Mouse (Mus musculus) ES-E14 (cell line): ENCODE measurements around the gene Igf2bp3. TPM values are rescaled to one million over a fixed set of nuclear protein-coding genes. Genes with fewer than 3 reads are reported as not detected.

ENCODE experiments used
- DNase-seq: peaks from one replicate; pipeline ENCODE4 v3.0.0-alpha.2; 2013; ENCODE audit warnings: low read depth, low spot score
- H3K27ac ChIP-seq: 2 replicates; pipeline ENCODE4 v1.5.1; 2012; ENCODE audit warnings: low read depth, mild to moderate bottlenecking, low read length, moderate library complexity, mixed read lengths; ENCODE audit not compliant: poor library complexity, insufficient read depth, severe bottlenecking
- H3K36me3 ChIP-seq: 2 replicates; pipeline ENCODE4 v1.6.1; 2012; ENCODE audit warnings: mild to moderate bottlenecking, low read length, moderate library complexity, mixed read lengths; ENCODE audit not compliant: control insufficient read depth, poor library complexity, insufficient read depth, severe bottlenecking
- H3K4me1 ChIP-seq, 2 experiments: fragments of 150-350 bp in 1 of 2; sonication (generic) in 1 of 2; 2 replicates each; pipeline ENCODE4 v1.6.1; 2012; ENCODE audit warnings: low read length in 2 of 2, mild to moderate bottlenecking in 1 of 2, mixed read lengths in 1 of 2; ENCODE audit not compliant: control insufficient read depth in 2 of 2, insufficient read depth in 2 of 2, poor library complexity in 1 of 2
- H3K4me3 ChIP-seq, 2 experiments: fragments of 150-350 bp in 1 of 2; sonication (generic) in 1 of 2; 2 replicates each; pipeline ENCODE4 v1.5.1; 2012; ENCODE audit warnings: low read length in 2 of 2, low read depth in 1 of 2, mild to moderate bottlenecking in 1 of 2, mixed read lengths in 1 of 2; ENCODE audit not compliant: insufficient read depth in 1 of 2, poor library complexity in 1 of 2, severe bottlenecking in 1 of 2
- H3K9ac ChIP-seq: 2 replicates; pipeline ENCODE4 v1.6.1; 2012; ENCODE audit warnings: low read depth, mild to moderate bottlenecking, low read length, mixed read lengths; ENCODE audit not compliant: poor library complexity, insufficient read depth, severe bottlenecking
- H3K9me3 ChIP-seq: fragments of 150-350 bp; sonication (generic); 2 replicates; pipeline ENCODE4 v1.6.1; 2012; ENCODE audit warnings: low read depth, mild to moderate bottlenecking, low read length; ENCODE audit not compliant: control insufficient read depth, insufficient read depth
- CHD2 ChIP-seq: IDR thresholded peaks from 2 replicates; pipeline ENCODE4 v1.6.1; 2014; ENCODE audit warnings: mild to moderate bottlenecking, low read depth, low read length, inconsistent platforms
- HCFC1 ChIP-seq: IDR thresholded peaks from 2 replicates; pipeline ENCODE4 v1.6.1; 2012; ENCODE audit warnings: low read length, inconsistent platforms, borderline replicate concordance; ENCODE audit not compliant: insufficient read depth
- MAFK ChIP-seq: IDR thresholded peaks from 2 replicates; pipeline ENCODE4 v1.6.1; 2014; ENCODE audit warnings: mild to moderate bottlenecking, low read depth, low read length, inconsistent platforms; ENCODE audit not compliant: insufficient read depth
- ZC3H11A ChIP-seq: IDR thresholded peaks from 2 replicates; pipeline ENCODE4 v1.6.1; 2012; ENCODE audit warnings: low read depth, mild to moderate bottlenecking, inconsistent platforms, low read length, borderline replicate concordance
- ZNF384 ChIP-seq: IDR thresholded peaks from 2 replicates; pipeline ENCODE4 v1.6.1; 2012; ENCODE audit warnings: low read depth, low read length, inconsistent platforms
- in situ Hi-C, 2 experiments: fragments of 600-800 bp; cut with MboI; formaldehyde crosslinking; loops; one replicate each; pipeline ENCODE4 v1.15.1; 2025; ENCODE audit warnings: low sequenced_read_pairs in 2 of 2, inconsistent platforms in 1 of 2; ENCODE audit not compliant: unreplicated experiment in 2 of 2
- total RNA-seq: library from RNA; depleted of rRNA; stranded (reverse); fragments of 300-350 nt; gene quantifications from 2 replicates; pipeline ENCODE4 v1.2.3, GENCODE M21; 2012

Gene Igf2bp3
- total RNA-seq, 1 experiment: 32.8 TPM

DNA sequence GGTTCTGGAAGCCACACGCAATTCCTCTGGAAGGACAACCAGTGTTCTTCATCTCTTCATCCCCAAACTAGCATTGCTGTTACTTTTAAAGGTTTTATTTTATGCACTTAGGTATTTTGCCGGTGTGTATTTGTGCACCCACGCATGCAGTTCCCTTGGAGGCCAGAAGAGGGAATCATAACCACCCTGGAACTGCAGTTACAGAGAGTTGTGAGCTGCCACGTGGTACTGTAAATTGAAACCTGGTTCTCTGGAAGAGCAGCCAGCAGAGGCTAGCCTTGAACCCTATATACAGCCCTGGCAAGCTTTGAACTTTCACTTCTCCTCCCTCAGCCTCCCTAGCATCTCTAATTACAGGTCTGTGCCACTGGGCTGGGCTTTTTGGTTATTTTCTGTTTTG is 18.6 kb upstream of the Igf2bp3 start:
- H3K9me3 ChIP-seq: no peaks in the 10 kb centered on the region
- H3K4me1 ChIP-seq: peaks cover 0 to 3% of the 10 kb centered on the region in 2 experiments; a peak in 1 of 4 replicates
- DNase-seq: no peak
- no peaks in the 10 kb centered on the region for H3K36me3 ChIP-seq
- no peak overlapping the region for H3K9ac ChIP-seq
- TF ChIP-seq ZNF384 (peak; percentile 16; the same call in 1 of the 2 replicates), MAFK (no peak), CHD2 (no peak), HCFC1 (no peak), ZC3H11A (peak; percentile 34; the same call in 1 of the 2 replicates)
- no peak overlapping the region for H3K4me3 ChIP-seq
- H3K27ac ChIP-seq: no peak overlapping the region
- in situ Hi-C loops: no loop called here

GRCm38 (mm10) chr6:49228126-49228679 is 13.4 kb upstream of the Igf2bp3 start:
- in situ Hi-C loops: no loop called here
- DNase-seq: no peak
- Histone ChIP-seq H3K9me3 (no peaks in the 10 kb centered on the region), H3K36me3 (no peaks in the 10 kb centered on the region), H3K4me1 (no peaks in the 10 kb centered on the region), H3K27ac (no peak overlapping the region), H3K9ac (no peak overlapping the region), H3K4me3 (no peak overlapping the region)
- TF ChIP-seq MAFK (no peak), HCFC1 (no peak), CHD2 (no peak)

- no peak overlapping the region for H3K4me3 ChIP-seq
- H3K9ac ChIP-seq: no peak overlapping the region
- no peak overlapping the region for H3K27ac ChIP-seq
- TF ChIP-seq CHD2: no peak
- no peak for TF ChIP-seq MAFK
- TF ChIP-seq ZNF384: no peak
- no peak for TF ChIP-seq ZC3H11A
- no peak for TF ChIP-seq HCFC1
- no peaks in the 10 kb centered on the region for H3K9me3 ChIP-seq
- H3K36me3 ChIP-seq: no peaks in the 10 kb centered on the region
- in situ Hi-C loops: no loop called here
- no peaks in the 10 kb centered on the region for H3K4me1 ChIP-seq
- no peak for DNase-seq
Measured at GRCm38 (mm10) chr6:49227184-49227735, 12.5 kb upstream of the Igf2bp3 start.

- no peak overlapping the region for H3K4me3 ChIP-seq
- no peaks in the 10 kb centered on the region for H3K36me3 ChIP-seq
- no peak overlapping the region for H3K9ac ChIP-seq
- TF ChIP-seq HCFC1: no peak
- TF ChIP-seq CHD2: no peak
- no peak for TF ChIP-seq ZC3H11A
- TF ChIP-seq ZNF384: no peak
- TF ChIP-seq MAFK: no peak
- H3K4me1 ChIP-seq: peaks cover 0 to 2% of the 10 kb centered on the region in 2 experiments; a peak in 1 of 4 replicates
- no peaks in the 10 kb centered on the region for H3K9me3 ChIP-seq
- DNase-seq: no peak
- in situ Hi-C loops: no loop called here
- H3K27ac ChIP-seq: no peak overlapping the region
Measured at GRCm38 (mm10) chr6:49225728-49226123, 11.0 kb upstream of the Igf2bp3 start.
